Mouse (Mus musculus) olfactory bulb, adult 2 months (tissue): ENCODE data around the gene Abcc6.

Source experiments
- CTCF ChIP-seq: fragments of 200-500 bp; IDR thresholded peaks from 2 replicates; pipeline ENCODE4 v1.5.1; 2012; ENCODE audit warnings: low read depth, mild to moderate bottlenecking, low read length, moderate library complexity; ENCODE audit not compliant: insufficient read depth
- POLR2A ChIP-seq: fragments of 200-500 bp; IDR thresholded peaks from 2 replicates; pipeline ENCODE4 v1.6.1; 2012; ENCODE audit warnings: mild to moderate bottlenecking, low read depth, low read length, moderate library complexity; ENCODE audit not compliant: insufficient read depth

GRCm38 (mm10) chr7:45928626-45929295 lies 101.3 kb downstream of the Abcc6 start:
- TF ChIP-seq CTCF (no peak), POLR2A (no peak)
